Mouse (Mus musculus): ENCODE data around the gene Postn. TPM values are rescaled to one million over a fixed set of nuclear protein-coding genes. Genes with fewer than 3 reads are reported as not detected.

Postn gene
- polyA plus RNA-seq, 1 experiment from 2014 or later: 34.9 TPM

- Histone ChIP-seq H3K9ac (replicated peaks) (no peak overlapping the region), H3K27ac (replicated peaks) (no peak overlapping the region), H3K4me1 (peaks cover 6% of the 10 kb centered on the region; the same call in 1 of the 2 replicates), H3K4me2 (replicated peaks) (no peak overlapping the region), H3K27me3 (no peaks in the 10 kb centered on the region), H3K36me3 (no peaks in the 10 kb centered on the region), H3K9me3 (no peaks in the 10 kb centered on the region), H3K4me3 (no peak overlapping the region)
- WGBS: 83% methylated on average over 6 of the region's 6 CpGs
- ATAC-seq (ENCODE audit: low FRiP score, low read depth): no peak
Observed at GRCm38 (mm10) chr3:54420983-54421382, 60.1 kb downstream of the Postn start.

GRCm38 (mm10) chr3:54421666-54422065 lies 60.8 kb downstream of the Postn start:
- no peaks in the 10 kb centered on the region for H3K36me3 ChIP-seq
- H3K4me2 ChIP-seq (replicated peaks): no peak overlapping the region
- H3K27me3 ChIP-seq: no peaks in the 10 kb centered on the region
- no peak overlapping the region for H3K27ac ChIP-seq (replicated peaks)
- H3K4me3 ChIP-seq: no peak overlapping the region
- no peak for ATAC-seq (ENCODE audit: low FRiP score, low read depth)
- no peaks in the 10 kb centered on the region for H3K9me3 ChIP-seq
- peaks cover 6% of the 10 kb centered on the region; the same call in 1 of the 2 replicates for H3K4me1 ChIP-seq
- H3K9ac ChIP-seq (replicated peaks): no peak overlapping the region
- WGBS: 93% methylated on average over 2 of the region's 2 CpGs

- ATAC-seq (ENCODE audit: low FRiP score, low read depth): no peak
- H3K27me3 ChIP-seq: no peaks in the 10 kb centered on the region
- WGBS: 92% methylated on average over 4 of the region's 4 CpGs
Observed at GRCm38 (mm10) chr3:54424146-54424545, 63.2 kb downstream of the Postn start.

GRCm38 (mm10) chr3:54431663-54432062 lies 70.8 kb downstream of the Postn start:
- no peak overlapping the region for H3K9ac ChIP-seq (replicated peaks)
- no peak overlapping the region for H3K4me3 ChIP-seq
- H3K36me3 ChIP-seq: no peaks in the 10 kb centered on the region
- WGBS: 43% methylated on average over 4 of the region's 4 CpGs
- H3K27ac ChIP-seq (replicated peaks): no peak overlapping the region
- no peaks in the 10 kb centered on the region for H3K27me3 ChIP-seq
- H3K4me1 ChIP-seq: no peaks in the 10 kb centered on the region
- no peak for ATAC-seq (ENCODE audit: low FRiP score, low read depth)
- H3K4me2 ChIP-seq (replicated peaks): no peak overlapping the region
- H3K9me3 ChIP-seq: no peaks in the 10 kb centered on the region

More at GRCm38 (mm10) chr3:54424146-54424545, 63.2 kb downstream of the Postn start:
- Histone ChIP-seq H3K9ac (replicated peaks) (no peak overlapping the region), H3K4me3 (no peak overlapping the region), H3K36me3 (no peaks in the 10 kb centered on the region), H3K9me3 (no peaks in the 10 kb centered on the region), H3K4me1 (no peaks in the 10 kb centered on the region), H3K27ac (replicated peaks) (no peak overlapping the region), H3K4me2 (replicated peaks) (no peak overlapping the region)

- Histone ChIP-seq H3K4me1 (no peaks in the 10 kb centered on the region), H3K36me3 (no peaks in the 10 kb centered on the region), H3K4me2 (replicated peaks) (no peak overlapping the region), H3K9me3 (no peaks in the 10 kb centered on the region), H3K27ac (replicated peaks) (no peak overlapping the region), H3K4me3 (no peak overlapping the region), H3K9ac (replicated peaks) (no peak overlapping the region), H3K27me3 (no peaks in the 10 kb centered on the region)
- WGBS: 63% methylated on average over 6 of the region's 6 CpGs
- no peak for ATAC-seq (ENCODE audit: low FRiP score, low read depth)
Observed at GRCm38 (mm10) chr3:54432167-54432566, 71.3 kb downstream of the Postn start.

GRCm38 (mm10) chr3:54432605-54433004 lies 71.7 kb downstream of the Postn start:
- no peak overlapping the region for H3K4me3 ChIP-seq
- 64% methylated on average over 4 of the region's 4 CpGs for WGBS
- H3K27ac ChIP-seq (replicated peaks): no peak overlapping the region
- no peaks in the 10 kb centered on the region for H3K9me3 ChIP-seq
- no peaks in the 10 kb centered on the region for H3K27me3 ChIP-seq
- H3K4me2 ChIP-seq (replicated peaks): no peak overlapping the region
- H3K36me3 ChIP-seq: no peaks in the 10 kb centered on the region
- ATAC-seq (ENCODE audit: low FRiP score, low read depth): no peak
- H3K4me1 ChIP-seq: no peaks in the 10 kb centered on the region
- H3K9ac ChIP-seq (replicated peaks): no peak overlapping the region

GRCm38 (mm10) chr3:54434571-54434970 lies 73.7 kb downstream of the Postn start:
- Histone ChIP-seq H3K9me3 (no peaks in the 10 kb centered on the region), H3K27ac (replicated peaks) (no peak overlapping the region), H3K9ac (replicated peaks) (no peak overlapping the region), H3K36me3 (no peaks in the 10 kb centered on the region), H3K27me3 (no peaks in the 10 kb centered on the region), H3K4me1 (no peaks in the 10 kb centered on the region), H3K4me2 (replicated peaks) (no peak overlapping the region), H3K4me3 (no peak overlapping the region)
- 94% methylated on average over 6 of the region's 6 CpGs for WGBS
- no peak for ATAC-seq (ENCODE audit: low FRiP score, low read depth)

- ATAC-seq (ENCODE audit: low FRiP score, low read depth): no peak
- Histone ChIP-seq H3K36me3 (no peaks in the 10 kb centered on the region), H3K4me1 (no peaks in the 10 kb centered on the region), H3K4me2 (replicated peaks) (no peak overlapping the region), H3K27me3 (no peaks in the 10 kb centered on the region), H3K9ac (replicated peaks) (no peak overlapping the region), H3K9me3 (no peaks in the 10 kb centered on the region), H3K27ac (replicated peaks) (no peak overlapping the region), H3K4me3 (no peak overlapping the region)
- WGBS: 91% methylated on average over 1 of the region's 1 CpGs
Observed at GRCm38 (mm10) chr3:54436373-54436964, 75.6 kb downstream of the Postn start.

Other genes starting within 250 kb of the Postn start
- gene Trpc4, start 205.1 kb upstream of the Postn start, polyA plus RNA-seq (2016; fragmentation: Nextera tagmentation; extraction: Ambion mirVana): 1.7 and 2.4 TPM in 2 replicates

All from midbrain, embryonic 12.5 days (tissue).